Mouse (Mus musculus) heart, postnatal 0 days (tissue): ENCODE measurements around the gene Cfap97. TPM values are rescaled to one million over a fixed set of nuclear protein-coding genes. Genes with fewer than 3 reads are reported as not detected.

Experiments
- ATAC-seq: fragments of 200-750 bp; cut with Nextera tagmentation; 2 replicates; pipeline ENCODE4 v1.8.0; 2017; ENCODE audit warnings: low read depth, moderate number of reproducible peaks, moderate library complexity; ENCODE audit not compliant: insufficient read depth
- DNase-seq: peaks from one replicate; pipeline ENCODE4 v3.0.0-alpha.2; 2016; ENCODE audit warnings: low spot score
- H3K27ac ChIP-seq: fragments of 300-500 bp; sonication (generic); 2 replicates; pipeline ENCODE4 v1.5.1; 2014; ENCODE audit warnings: low read depth, mild to moderate bottlenecking
- H3K27me3 ChIP-seq: fragments of 300-500 bp; sonication (generic); 2 replicates; pipeline ENCODE4 v1.6.1; 2014; ENCODE audit warnings: low read length, mixed read lengths; ENCODE audit not compliant: control insufficient read depth, insufficient read depth
- H3K36me3 ChIP-seq: fragments of 300-500 bp; sonication (generic); replicated peaks from 2 replicates; pipeline ENCODE4 v1.6.1; 2014; ENCODE audit warnings: low read length, mixed read lengths; ENCODE audit not compliant: control insufficient read depth, insufficient read depth
- H3K4me1 ChIP-seq: fragments of 300-500 bp; sonication (generic); 2 replicates; pipeline ENCODE4 v1.6.1; 2014; ENCODE audit warnings: antibody characterized with exemption; ENCODE audit not compliant: control insufficient read depth, insufficient read depth
- H3K4me2 ChIP-seq: fragments of 300-500 bp; sonication (generic); 2 replicates; pipeline ENCODE4 v1.6.1; 2014; ENCODE audit warnings: low read depth, mild to moderate bottlenecking, low read length, moderate library complexity
- H3K4me3 ChIP-seq: fragments of 300-500 bp; sonication (generic); 2 replicates; pipeline ENCODE4 v1.5.1; 2014; ENCODE audit warnings: low read depth, low read length
- H3K9ac ChIP-seq: fragments of 300-500 bp; sonication (generic); replicated peaks from 2 replicates; pipeline ENCODE4 v1.6.1; 2014; ENCODE audit warnings: low read depth, low read length, mixed read lengths
- H3K9me3 ChIP-seq: fragments of 300-500 bp; sonication (generic); replicated peaks from 2 replicates; pipeline ENCODE4 v1.6.1; 2016; ENCODE audit warnings: low read length; ENCODE audit not compliant: control insufficient read depth
- CTCF ChIP-seq: IDR thresholded peaks from 2 replicates; pipeline ENCODE4 v1.5.1; 2016; ENCODE audit warnings: antibody characterized with exemption, control low read depth, low read depth
- EP300 ChIP-seq: IDR thresholded peaks from 2 replicates; pipeline ENCODE4 v1.6.1; 2016; ENCODE audit warnings: antibody characterized with exemption, low read depth
- WGBS: fragments of 180-500 bp; shearing (Covaris S2); extraction: QIAGEN DNeasy Blood & Tissue Kit; methylation state at CpG from one replicate; pipeline ENCODE4 v1.1.7; 2014; 5-methylcytosine and 5-hydroxymethylcytosine counted together
- polyA plus RNA-seq: library from polyadenylated mRNA; unstranded; fragments of >200 nt; fragmentation: Nextera tagmentation; extraction: Ambion mirVana; gene quantifications from 2 replicates; pipeline ENCODE4 v1.2.1, GENCODE M21; 2015
- total RNA-seq: library from RNA; depleted of rRNA; stranded (reverse); fragments of >200 nt; gene quantifications from 2 replicates; pipeline ENCODE4 v1.2.3, GENCODE M21; 2014; ENCODE audit warnings: low replicate concordance

The Cfap97 gene
- total and polyA plus RNA-seq, 2 experiments from 2014 or later, result 14.8 to 22.0 TPM

GRCm38 (mm10) chr8:46149306-46149705, 2.3 kb upstream of the Cfap97 start:
- no peak overlapping the region for H3K27ac ChIP-seq
- no peaks in the 10 kb centered on the region for H3K27me3 ChIP-seq
- H3K9ac ChIP-seq, result no peak overlapping the region
- H3K4me3 ChIP-seq, result no peak overlapping the region
- H3K4me1 ChIP-seq, result peaks cover 3% of the 10 kb centered on the region; the same call in 1 of the 2 replicates
- 89% methylated on average over 6 of the region's 6 CpGs for WGBS
- H3K9me3 ChIP-seq, result no peaks in the 10 kb centered on the region
- DNase-seq (no peak), ATAC-seq (no peak)
- no peak overlapping the region for H3K4me2 ChIP-seq
- TF ChIP-seq CTCF, result no peak
- TF ChIP-seq EP300, result no peak
- H3K36me3 ChIP-seq, result no peaks in the 10 kb centered on the region

- H3K4me1 ChIP-seq, result peaks cover 3% of the 10 kb centered on the region; the same call in 1 of the 2 replicates
- no peak overlapping the region for H3K4me3 ChIP-seq
- H3K36me3 ChIP-seq, result no peaks in the 10 kb centered on the region
- WGBS, result 87% methylated on average over 9 of the region's 9 CpGs
- no peaks in the 10 kb centered on the region for H3K27me3 ChIP-seq
- no peak overlapping the region for H3K9ac ChIP-seq
- no peaks in the 10 kb centered on the region for H3K9me3 ChIP-seq
- ATAC-seq, result no peak
- H3K4me2 ChIP-seq, result no peak overlapping the region
- no peak for TF ChIP-seq CTCF
- TF ChIP-seq EP300, result no peak
- DNase-seq, result no peak
- no peak overlapping the region for H3K27ac ChIP-seq
Observed at GRCm38 (mm10) chr8:46149782-46150181, 1.8 kb upstream of the Cfap97 start.

- WGBS, result 2% methylated on average over 65 of the region's 103 CpGs
- Histone ChIP-seq H3K36me3 (no peaks in the 10 kb centered on the region), H3K9ac (peak within 1 kb of the TSS; percentile 89), H3K27me3 (no peaks in the 10 kb centered on the region), H3K4me2 (peak within 1 kb of the TSS; percentile 87), H3K4me1 (peaks cover 3% of the 10 kb centered on the region; the same call in 1 of the 2 replicates), H3K9me3 (no peaks in the 10 kb centered on the region), H3K4me3 (peak within 1 kb of the TSS; percentile 81), H3K27ac (peak within 1 kb of the TSS; percentile 74)
- DNase-seq, result peak; percentile 58
- no peak for TF ChIP-seq EP300
- TF ChIP-seq CTCF, result no peak
- peak; percentile 94 for ATAC-seq
Observed at GRCm38 (mm10) chr8:46152064-46153031, 777 bp downstream of the Cfap97 start, which contains the start of gene Snx25. Gene Snx25, minus strand, starts transcription at chr8:46152159.

- ATAC-seq, result no peak
- no peak overlapping the region for H3K9ac ChIP-seq
- 23% methylated on average over 2 of the region's 2 CpGs for WGBS
Observed at GRCm38 (mm10) chr8:46153042-46153441, 1.5 kb downstream of the Cfap97 start.

GRCm38 (mm10) chr8:46162953-46163869, 11.6 kb downstream of the Cfap97 start:
- Histone ChIP-seq H3K9ac (peak overlapping the region; percentile 73), H3K4me2 (peak overlapping the region; percentile 75), H3K27ac (peak overlapping the region; percentile 84), H3K27me3 (no peaks in the 10 kb centered on the region), H3K36me3 (no peaks in the 10 kb centered on the region), H3K4me1 (peaks cover 7% of the 10 kb centered on the region; the same call in 1 of the 2 replicates), H3K9me3 (no peaks in the 10 kb centered on the region), H3K4me3 (peak overlapping the region; percentile 82)
- 2% methylated on average over 75 of the region's 77 CpGs for WGBS
- TF ChIP-seq EP300, result no peak
- no peak for TF ChIP-seq CTCF
- ATAC-seq, result peak; percentile 98
- DNase-seq, result peak; percentile 94

More at GRCm38 (mm10) chr8:46153042-46153441, 1.5 kb downstream of the Cfap97 start:
- TF ChIP-seq CTCF, result no peak
- TF ChIP-seq EP300, result no peak
- no peak overlapping the region for H3K27ac ChIP-seq
- H3K27me3 ChIP-seq, result no peaks in the 10 kb centered on the region
- no peaks in the 10 kb centered on the region for H3K9me3 ChIP-seq
- peak overlapping the region; percentile 81 for H3K4me3 ChIP-seq
- no peaks in the 10 kb centered on the region for H3K36me3 ChIP-seq
- DNase-seq, result no peak
- peaks cover 3% of the 10 kb centered on the region; the same call in 1 of the 2 replicates for H3K4me1 ChIP-seq
- peak overlapping the region; percentile 87 for H3K4me2 ChIP-seq
